Mouse (Mus musculus): Measurements from ENCODE around the gene Mpped1. TPM values are rescaled to one million over a fixed set of nuclear protein-coding genes. Genes with fewer than 3 reads are reported as not detected.

Gene Mpped1
- polyA plus RNA-seq, 1 experiment from 2014 or later = 4.0 TPM

DNA sequence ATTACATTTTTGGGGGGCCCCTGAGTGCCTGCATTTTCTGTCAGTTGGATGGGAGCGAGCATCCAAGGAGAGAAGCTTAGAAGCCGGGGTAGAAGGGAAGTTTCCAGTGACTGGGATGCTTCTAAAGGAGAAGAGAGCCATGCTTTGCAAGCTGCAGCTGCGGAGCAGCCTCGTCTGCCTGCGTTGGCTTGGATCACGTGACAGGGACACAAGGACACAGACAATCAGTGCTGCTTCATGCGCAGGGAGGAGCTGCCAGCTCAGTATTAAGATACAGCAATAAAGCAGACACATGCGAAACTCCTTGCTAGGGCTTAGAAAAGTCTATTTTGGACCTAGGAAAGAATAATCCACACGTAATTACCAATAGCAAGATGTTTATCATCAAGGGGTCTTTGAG is 118.0 kb downstream of the Mpped1 start:
- Histone ChIP-seq H3K4me2 (replicated peaks) (no peak overlapping the region), H3K4me1 (0 out of 2 replicates have a peak, but pooled peaks cover 5% of the 10 kb centered on the region), H3K27ac (no peak overlapping the region), H3K4me3 (no peak overlapping the region), H3K9ac (no peak overlapping the region), H3K27me3 (replicated peaks) (0 out of 2 replicates have a peak, but pooled peaks cover 3% of the 10 kb centered on the region), H3K9me3 (no peaks in the 10 kb centered on the region), H3K36me3 (no peaks in the 10 kb centered on the region)
- ATAC-seq (ENCODE audit: low FRiP score, low read depth) = no peak
- WGBS = 52% methylated on average over 9 of the region's 9 CpGs

DNA sequence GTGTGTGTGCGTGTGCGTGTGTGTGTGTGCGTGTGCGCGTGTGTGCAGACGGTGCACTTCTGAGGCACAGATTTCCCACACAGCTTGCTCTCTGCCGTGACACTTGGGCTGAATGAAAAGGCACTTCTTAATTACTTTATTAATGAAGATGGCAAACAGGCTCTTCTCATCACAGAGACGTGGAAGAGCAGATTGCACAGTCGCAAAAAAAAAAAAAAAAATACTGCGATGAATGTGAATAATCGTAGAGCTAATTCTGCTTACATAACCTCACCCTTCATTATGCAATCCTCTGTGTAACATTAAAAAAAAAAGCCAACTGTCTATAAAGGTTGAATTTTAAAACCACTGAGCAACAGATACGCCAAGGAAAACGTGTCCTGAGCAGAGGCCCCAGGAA is 127.2 kb downstream of the Mpped1 start:
- WGBS = 86% methylated on average over 13 of the region's 13 CpGs
- H3K36me3 ChIP-seq = no peaks in the 10 kb centered on the region
- no peak overlapping the region for H3K9ac ChIP-seq
- ATAC-seq (ENCODE audit: low FRiP score, low read depth) = no peak
- H3K4me1 ChIP-seq = no peaks in the 10 kb centered on the region
- H3K27me3 ChIP-seq (replicated peaks) = 0 out of 2 replicates have a peak, but pooled peaks cover 3% of the 10 kb centered on the region
- H3K27ac ChIP-seq = no peak overlapping the region
- H3K9me3 ChIP-seq = no peaks in the 10 kb centered on the region
- no peak overlapping the region for H3K4me2 ChIP-seq (replicated peaks)
- no peak overlapping the region for H3K4me3 ChIP-seq

Other genes starting within 250 kb of the Mpped1 start
- gene Tspo, start 215.9 kb upstream of the Mpped1 start, polyA plus RNA-seq (2016; fragmentation: Nextera tagmentation; extraction: Ambion mirVana) = 15.7 and 18.2 TPM in 2 replicates
- gene Mcat, start 215.7 kb upstream of the Mpped1 start, polyA plus RNA-seq (2016; fragmentation: Nextera tagmentation; extraction: Ambion mirVana) = 39.1 and 42.6 TPM in 2 replicates
- gene Ttll12, start 184.3 kb upstream of the Mpped1 start, polyA plus RNA-seq (2016; fragmentation: Nextera tagmentation; extraction: Ambion mirVana) = 42.7 and 44.9 TPM in 2 replicates
- 29.7 and 32.4 TPM in 2 replicates for gene Scube1, start 54.4 kb upstream of the Mpped1 start, polyA plus RNA-seq (2016; fragmentation: Nextera tagmentation; extraction: Ambion mirVana)

Data from neural tube, embryonic 12.5 days (tissue).